Mouse (Mus musculus) erythroblast, embryonic 14.5 days (primary cell): ENCODE measurements around the gene Srek1ip1.

Source experiments
- GATA1 ChIP-seq: IDR thresholded peaks from 2 replicates; pipeline ENCODE4 v1.6.1; 2012; ENCODE audit warnings: low read length, inconsistent platforms, mixed read lengths
- TAL1 ChIP-seq: IDR thresholded peaks from 3 replicates; pipeline ENCODE4 v1.6.1; 2012; ENCODE audit warnings: low read length, inconsistent platforms, mixed read lengths

- TF ChIP-seq GATA1 (no peak), TAL1 (no peak)
These were observed at the start of gene Srek1ip1 for GRCm38 (mm10) chr13:104792184-104792583.
